Mouse (Mus musculus) liver, adult 2 months (tissue): ENCODE data around the gene Klra8.

Experiments
- CTCF ChIP-seq: fragments of 200-500 bp; IDR thresholded peaks from 2 replicates; pipeline ENCODE4 v1.5.1; 2011; ENCODE audit warnings: low read depth, low read length, control low read depth
- POLR2A ChIP-seq: fragments of 200-500 bp; IDR thresholded peaks from 2 replicates; pipeline ENCODE4 v1.6.1; 2011; ENCODE audit warnings: low read length, control low read depth; ENCODE audit not compliant: insufficient read depth; ENCODE audit errors: extremely low read depth

DNA sequence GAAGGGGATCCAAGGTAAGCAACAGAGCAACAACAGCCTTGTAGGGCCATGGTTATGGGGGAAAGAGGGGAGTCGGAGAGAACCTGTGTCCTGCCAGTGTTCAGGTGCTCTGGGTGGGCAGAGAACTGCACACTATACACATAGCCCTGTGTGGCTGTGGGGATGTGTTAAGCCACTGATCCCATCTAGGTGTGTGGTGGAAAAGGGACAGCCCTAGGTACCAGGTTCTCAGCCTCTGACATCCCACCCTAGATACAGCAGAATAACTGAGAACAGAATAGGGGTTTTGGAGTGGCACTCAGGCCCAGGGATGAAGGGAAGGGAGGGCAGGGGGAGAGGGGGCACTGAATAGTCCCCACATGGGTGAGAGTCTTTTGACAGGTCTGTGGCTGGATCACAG, 19.2 kb downstream of the Klra8 start:
- no peak for TF ChIP-seq POLR2A
- TF ChIP-seq CTCF, result no peak
